Mouse (Mus musculus): Measurements from ENCODE around the gene Arl5c. TPM values are rescaled to one million over a fixed set of nuclear protein-coding genes. Genes with fewer than 3 reads are reported as not detected.
A peak's percentile ranks its signal among the peaks of the same experiment; 100 is the strongest.

Gene Arl5c
- polyA plus RNA-seq, 1 experiment from 2014 or later, result 6.4 TPM

GRCm38 (mm10) chr11:97987551-97988526, 8.1 kb downstream of the Arl5c start:
- Histone ChIP-seq H3K27ac (ENCODE audit: low read length) (peak overlapping the region; percentile 90), H3K9me3 (ENCODE audit: control insufficient read depth, low read length) (no peaks in the 10 kb centered on the region), H3K27me3 (replicated peaks; ENCODE audit: control insufficient read depth, insufficient read depth, low read length) (peaks cover 20% of the 10 kb centered on the region), H3K9ac (replicated peaks; ENCODE audit: low read depth, low read length) (peak overlapping the region; percentile 72), H3K4me2 (ENCODE audit: low read length) (peak overlapping the region; percentile 70), H3K4me3 (replicated peaks; ENCODE audit: low read length) (peak overlapping the region; percentile 100), H3K4me1 (replicated peaks; ENCODE audit: control insufficient read depth, insufficient read depth, low read length) (peaks cover 22% of the 10 kb centered on the region), H3K36me3 (ENCODE audit: control insufficient read depth, insufficient read depth) (no peaks in the 10 kb centered on the region)
- peak; percentile 77 for ATAC-seq
- under 1% methylated on average over 42 of the region's 42 CpGs for WGBS

- H3K9ac ChIP-seq (replicated peaks; ENCODE audit: low read depth, low read length), result peak overlapping the region; percentile 60
- H3K27ac ChIP-seq (ENCODE audit: low read length), result no peak overlapping the region
- WGBS, result 23% methylated on average over 17 of the region's 17 CpGs
- H3K36me3 ChIP-seq (ENCODE audit: control insufficient read depth, insufficient read depth), result no peaks in the 10 kb centered on the region
- H3K27me3 ChIP-seq (replicated peaks; ENCODE audit: control insufficient read depth, insufficient read depth, low read length), result peaks cover 20% of the 10 kb centered on the region
- H3K4me2 ChIP-seq (ENCODE audit: low read length), result peak overlapping the region; percentile 76
- no peak for ATAC-seq
- H3K9me3 ChIP-seq (ENCODE audit: control insufficient read depth, low read length), result no peaks in the 10 kb centered on the region
- peak overlapping the region; percentile 100 for H3K4me3 ChIP-seq (replicated peaks; ENCODE audit: low read length)
- H3K4me1 ChIP-seq (replicated peaks; ENCODE audit: control insufficient read depth, insufficient read depth, low read length), result peaks cover 22% of the 10 kb centered on the region
Measured at GRCm38 (mm10) chr11:97986738-97987465, 9.1 kb downstream of the Arl5c start.

- H3K4me1 ChIP-seq (replicated peaks; ENCODE audit: control insufficient read depth, insufficient read depth, low read length), result peaks cover 22% of the 10 kb centered on the region
- peaks cover 20% of the 10 kb centered on the region for H3K27me3 ChIP-seq (replicated peaks; ENCODE audit: control insufficient read depth, insufficient read depth, low read length)
- no peak for ATAC-seq
- peak within 1 kb of the TSS; percentile 76 for H3K4me2 ChIP-seq (ENCODE audit: low read length)
- 2% methylated on average over 58 of the region's 74 CpGs for WGBS
- H3K9ac ChIP-seq (replicated peaks; ENCODE audit: low read depth, low read length), result peak within 1 kb of the TSS; percentile 60
- H3K27ac ChIP-seq (ENCODE audit: low read length), result no peak within 1 kb of the TSS
- H3K36me3 ChIP-seq (ENCODE audit: control insufficient read depth, insufficient read depth), result no peaks in the 10 kb centered on the region
- H3K4me3 ChIP-seq (replicated peaks; ENCODE audit: low read length), result peak within 1 kb of the TSS; percentile 100
- H3K9me3 ChIP-seq (ENCODE audit: control insufficient read depth, low read length), result no peaks in the 10 kb centered on the region
Measured at GRCm38 (mm10) chr11:97985727-97986677, 10.0 kb downstream of the Arl5c start, which contains the start of gene Plxdc1. TSS of gene Plxdc1 (minus strand) at chr11:97986444.

GRCm38 (mm10) chr11:97983983-97984382, 12.0 kb downstream of the Arl5c start:
- Histone ChIP-seq H3K27me3 (replicated peaks; ENCODE audit: control insufficient read depth, insufficient read depth, low read length) (peaks cover 20% of the 10 kb centered on the region), H3K4me3 (replicated peaks; ENCODE audit: low read length) (no peak overlapping the region), H3K4me1 (replicated peaks; ENCODE audit: control insufficient read depth, insufficient read depth, low read length) (peaks cover 9% of the 10 kb centered on the region), H3K36me3 (ENCODE audit: control insufficient read depth, insufficient read depth) (no peaks in the 10 kb centered on the region), H3K9me3 (ENCODE audit: control insufficient read depth, low read length) (no peaks in the 10 kb centered on the region), H3K4me2 (ENCODE audit: low read length) (no peak overlapping the region), H3K9ac (replicated peaks; ENCODE audit: low read depth, low read length) (no peak overlapping the region), H3K27ac (ENCODE audit: low read length) (no peak overlapping the region)
- 77% methylated on average over 1 of the region's 1 CpGs for WGBS
- ATAC-seq, result no peak

GRCm38 (mm10) chr11:97983506-97983905, 12.5 kb downstream of the Arl5c start:
- Histone ChIP-seq H3K4me3 (replicated peaks; ENCODE audit: low read length) (no peak overlapping the region), H3K9ac (replicated peaks; ENCODE audit: low read depth, low read length) (no peak overlapping the region), H3K27me3 (replicated peaks; ENCODE audit: control insufficient read depth, insufficient read depth, low read length) (peaks cover 20% of the 10 kb centered on the region), H3K4me2 (ENCODE audit: low read length) (no peak overlapping the region), H3K9me3 (ENCODE audit: control insufficient read depth, low read length) (no peaks in the 10 kb centered on the region), H3K4me1 (replicated peaks; ENCODE audit: control insufficient read depth, insufficient read depth, low read length) (peaks cover 9% of the 10 kb centered on the region), H3K27ac (ENCODE audit: low read length) (no peak overlapping the region), H3K36me3 (ENCODE audit: control insufficient read depth, insufficient read depth) (no peaks in the 10 kb centered on the region)
- ATAC-seq, result no peak
- 87% methylated on average over 3 of the region's 3 CpGs for whole genome bisulfite sequencing

- 89% methylated on average over 9 of the region's 9 CpGs for WGBS
Measured at GRCm38 (mm10) chr11:97982721-97983120, 13.3 kb downstream of the Arl5c start.

GRCm38 (mm10) chr11:97980531-97980966, 15.4 kb downstream of the Arl5c start:
- H3K9me3 ChIP-seq (ENCODE audit: control insufficient read depth, low read length), result no peaks in the 10 kb centered on the region
- no peak overlapping the region for H3K9ac ChIP-seq (replicated peaks; ENCODE audit: low read depth, low read length)
- H3K4me3 ChIP-seq (replicated peaks; ENCODE audit: low read length), result no peak overlapping the region
- ATAC-seq, result no peak
- peaks cover 13% of the 10 kb centered on the region for H3K27me3 ChIP-seq (replicated peaks; ENCODE audit: control insufficient read depth, insufficient read depth, low read length)
- no peaks in the 10 kb centered on the region for H3K4me1 ChIP-seq (replicated peaks; ENCODE audit: control insufficient read depth, insufficient read depth, low read length)
- WGBS, result 67% methylated on average over 9 of the region's 9 CpGs
- H3K27ac ChIP-seq (ENCODE audit: low read length), result no peak overlapping the region
- no peak overlapping the region for H3K4me2 ChIP-seq (ENCODE audit: low read length)
- H3K36me3 ChIP-seq (ENCODE audit: control insufficient read depth, insufficient read depth), result no peaks in the 10 kb centered on the region

More at GRCm38 (mm10) chr11:97982721-97983120, 13.3 kb downstream of the Arl5c start:
- H3K9ac ChIP-seq (replicated peaks; ENCODE audit: low read depth, low read length), result no peak overlapping the region
- no peak overlapping the region for H3K4me2 ChIP-seq (ENCODE audit: low read length)
- H3K27ac ChIP-seq (ENCODE audit: low read length), result no peak overlapping the region
- H3K9me3 ChIP-seq (ENCODE audit: control insufficient read depth, low read length), result no peaks in the 10 kb centered on the region
- no peak for ATAC-seq
- peaks cover 20% of the 10 kb centered on the region for H3K27me3 ChIP-seq (replicated peaks; ENCODE audit: control insufficient read depth, insufficient read depth, low read length)
- peaks cover 9% of the 10 kb centered on the region for H3K4me1 ChIP-seq (replicated peaks; ENCODE audit: control insufficient read depth, insufficient read depth, low read length)
- H3K36me3 ChIP-seq (ENCODE audit: control insufficient read depth, insufficient read depth), result no peaks in the 10 kb centered on the region
- no peak overlapping the region for H3K4me3 ChIP-seq (replicated peaks; ENCODE audit: low read length)

- no peak for ATAC-seq
- WGBS, result 72% methylated on average over 10 of the region's 10 CpGs
- no peak overlapping the region for H3K4me3 ChIP-seq (replicated peaks; ENCODE audit: low read length)
- no peaks in the 10 kb centered on the region for H3K9me3 ChIP-seq (ENCODE audit: control insufficient read depth, low read length)
- H3K9ac ChIP-seq (replicated peaks; ENCODE audit: low read depth, low read length), result no peak overlapping the region
- no peaks in the 10 kb centered on the region for H3K4me1 ChIP-seq (replicated peaks; ENCODE audit: control insufficient read depth, insufficient read depth, low read length)
- no peak overlapping the region for H3K27ac ChIP-seq (ENCODE audit: low read length)
- H3K27me3 ChIP-seq (replicated peaks; ENCODE audit: control insufficient read depth, insufficient read depth, low read length), result peaks cover 8% of the 10 kb centered on the region; the same call in 1 of the 2 replicates
- no peak overlapping the region for H3K4me2 ChIP-seq (ENCODE audit: low read length)
- H3K36me3 ChIP-seq (ENCODE audit: control insufficient read depth, insufficient read depth), result no peaks in the 10 kb centered on the region
Measured at GRCm38 (mm10) chr11:97979824-97980495, 16.0 kb downstream of the Arl5c start.
